Mouse (Mus musculus): ENCODE results near the gene Mlf1.

GRCm38 (mm10) chr3:67339558-67339957 lies 34.3 kb upstream of the Mlf1 start:
- no peak for TF ChIP-seq CTCF (IDR thresholded peaks at IDR 0.05; ENCODE audit: low read depth)
- TF ChIP-seq EP300 (IDR thresholded peaks at IDR 0.05; ENCODE audit: low read depth) = no peak

All from heart, postnatal 0 days (tissue).